Mouse (Mus musculus) lung, postnatal 0 days (tissue): ENCODE measurements at regions not wholly inside any gene's neighbourhood (a gene's known extent, or its start where the extent isn't known, plus 50 kb on each side); places are given as distances from the start of the nearest gene placed in this dataset.

Experiments used
- ATAC-seq: fragments of 200-750 bp; cut with Nextera tagmentation; 2 replicates; pipeline ENCODE4 v1.8.0; 2017; ENCODE audit warnings: moderate library complexity
- DNase-seq: peaks from one replicate; pipeline ENCODE4 v3.0.0-alpha.2; 2016; ENCODE audit warnings: low spot score
- H3K27ac ChIP-seq: fragments of 300-500 bp; sonication (generic); 2 replicates; pipeline ENCODE4 v1.5.1; 2014; ENCODE audit warnings: antibody characterized with exemption, mild to moderate bottlenecking, low read length, mixed read lengths
- H3K27me3 ChIP-seq: fragments of 300-500 bp; sonication (generic); replicated peaks from 2 replicates; pipeline ENCODE4 v1.6.1; 2014; ENCODE audit warnings: low read length, mixed read lengths; ENCODE audit not compliant: insufficient read depth
- H3K36me3 ChIP-seq: fragments of 300-500 bp; sonication (generic); 2 replicates; pipeline ENCODE4 v1.6.1; 2014; ENCODE audit warnings: low read length, mixed read lengths; ENCODE audit not compliant: insufficient read depth
- H3K4me1 ChIP-seq: fragments of 300-500 bp; sonication (generic); 2 replicates; pipeline ENCODE4 v1.6.1; 2014; ENCODE audit warnings: antibody characterized with exemption, low read depth, low read length, mixed read lengths; ENCODE audit not compliant: insufficient read depth
- H3K4me2 ChIP-seq: fragments of 300-500 bp; sonication (generic); replicated peaks from 2 replicates; pipeline ENCODE4 v1.6.1; 2014; ENCODE audit warnings: low read depth, mild to moderate bottlenecking, low read length, moderate library complexity, mixed read lengths
- H3K4me3 ChIP-seq: fragments of 300-500 bp; sonication (generic); 2 replicates; pipeline ENCODE4 v1.5.1; 2014; ENCODE audit warnings: low read depth, low read length
- H3K9ac ChIP-seq: fragments of 300-500 bp; sonication (generic); replicated peaks from 2 replicates; pipeline ENCODE4 v1.6.1; 2014; ENCODE audit warnings: low read depth, mild to moderate bottlenecking
- H3K9me3 ChIP-seq: fragments of 300-500 bp; sonication (generic); 2 replicates; pipeline ENCODE4 v1.6.1; 2016; ENCODE audit warnings: low read length, mixed read lengths
- CTCF ChIP-seq: IDR thresholded peaks from 2 replicates; pipeline ENCODE4 v1.5.1; 2016; ENCODE audit warnings: antibody characterized with exemption, mild to moderate bottlenecking
- EP300 ChIP-seq: IDR thresholded peaks from 2 replicates; pipeline ENCODE4 v1.6.1; 2016; ENCODE audit warnings: antibody characterized with exemption, mild to moderate bottlenecking, control low read depth
- WGBS: fragments of 180-500 bp; shearing (Covaris S2); extraction: QIAGEN DNeasy Blood & Tissue Kit; methylation state at CpG from one replicate; pipeline ENCODE4 v1.1.7; 2014; 5-methylcytosine and 5-hydroxymethylcytosine counted together

DNA sequence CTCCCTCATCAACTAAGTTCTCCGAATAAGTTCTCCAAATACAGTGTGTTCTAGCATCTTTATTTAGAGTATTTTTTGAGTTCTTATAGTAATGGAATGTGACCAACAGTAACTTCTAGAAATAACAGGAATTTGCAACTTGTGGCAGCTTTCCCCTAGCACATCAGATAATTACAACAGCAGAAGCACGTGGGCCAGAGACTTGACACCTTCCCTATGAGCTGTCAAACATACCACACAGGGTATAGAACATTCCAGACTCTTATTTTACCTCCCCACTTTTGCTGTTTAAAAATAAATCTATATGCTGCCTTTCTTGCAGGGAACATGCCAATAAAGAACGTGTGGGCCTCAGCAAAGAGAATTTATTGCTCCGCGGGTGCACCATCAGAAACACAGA lies 77.4 kb upstream of the Commd8 start:
- no peak for ATAC-seq

DNA sequence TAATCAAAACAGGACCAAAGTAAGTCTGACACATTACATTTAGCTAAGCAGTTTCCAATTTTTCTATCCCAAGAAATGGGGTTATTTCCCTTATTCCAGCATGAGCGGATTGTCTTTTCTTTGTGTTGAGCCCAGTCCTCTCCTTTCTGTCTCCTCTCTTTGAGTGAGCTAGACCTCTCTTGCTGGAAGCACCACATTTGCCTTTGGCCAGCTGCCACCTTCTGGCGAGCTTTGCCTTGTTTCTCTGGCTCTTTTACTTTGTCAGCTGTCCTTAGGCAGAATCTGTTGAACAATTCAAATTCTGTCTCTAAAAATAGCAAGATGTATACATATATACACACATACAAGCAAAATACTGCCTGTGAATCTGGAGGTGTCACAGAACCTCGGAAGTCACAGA lies 76.1 kb upstream of the Commd8 start:
- Histone ChIP-seq H3K4me3 (no peak overlapping the region), H3K9me3 (no peaks in the 10 kb centered on the region), H3K4me1 (no peaks in the 10 kb centered on the region), H3K36me3 (peaks cover 5% of the 10 kb centered on the region; the same call in 1 of the 2 replicates), H3K4me2 (no peak overlapping the region), H3K27me3 (no peaks in the 10 kb centered on the region), H3K27ac (no peak overlapping the region), H3K9ac (no peak overlapping the region)
- TF ChIP-seq EP300 (no peak), CTCF (peak; percentile 26)
- no peak for ATAC-seq
- 55% methylated on average over 3 of the region's 3 CpGs for WGBS
- DNase-seq, result no peak

More for the DNA sequence above, 77.4 kb upstream of the Commd8 start:
- Histone ChIP-seq H3K4me1 (no peaks in the 10 kb centered on the region), H3K9me3 (no peaks in the 10 kb centered on the region), H3K4me3 (no peak overlapping the region), H3K27me3 (no peaks in the 10 kb centered on the region), H3K4me2 (no peak overlapping the region), H3K27ac (no peak overlapping the region), H3K36me3 (peaks cover 5% of the 10 kb centered on the region; the same call in 1 of the 2 replicates), H3K9ac (no peak overlapping the region)
- DNase-seq, result no peak
- TF ChIP-seq CTCF, result no peak
- TF ChIP-seq EP300, result no peak
- WGBS, result 81% methylated on average over 5 of the region's 5 CpGs

DNA sequence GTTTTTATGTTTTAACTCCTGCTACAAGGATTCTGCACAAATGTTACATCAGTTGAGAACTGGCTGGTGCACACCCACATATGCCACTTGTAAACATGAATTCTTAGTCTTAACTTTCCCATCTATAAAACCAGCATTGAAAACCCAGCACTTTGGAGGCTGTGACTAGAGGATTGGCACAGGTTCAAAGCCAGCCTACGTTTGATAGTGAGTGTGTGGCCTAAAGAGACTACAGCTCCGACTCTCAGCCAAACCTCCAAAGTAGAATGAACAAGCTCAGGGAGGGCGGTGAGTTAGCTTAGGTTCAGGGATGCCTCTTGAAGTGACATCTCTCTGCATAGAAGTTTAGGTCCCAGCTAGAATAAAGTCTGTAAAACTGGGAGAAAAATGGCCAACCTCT lies 75.0 kb upstream of the Commd8 start:
- H3K27me3 ChIP-seq, result no peaks in the 10 kb centered on the region
- no peak for ATAC-seq
- peaks cover 5% of the 10 kb centered on the region; the same call in 1 of the 2 replicates for H3K36me3 ChIP-seq
- no peak for DNase-seq
- 45% methylated on average over 3 of the region's 3 CpGs for WGBS
- no peaks in the 10 kb centered on the region for H3K9me3 ChIP-seq
- no peak overlapping the region for H3K4me3 ChIP-seq
- no peaks in the 10 kb centered on the region for H3K4me1 ChIP-seq
- no peak overlapping the region for H3K9ac ChIP-seq
- no peak for TF ChIP-seq CTCF
- no peak for TF ChIP-seq EP300
- H3K27ac ChIP-seq, result no peak overlapping the region
- H3K4me2 ChIP-seq, result no peak overlapping the region

DNA sequence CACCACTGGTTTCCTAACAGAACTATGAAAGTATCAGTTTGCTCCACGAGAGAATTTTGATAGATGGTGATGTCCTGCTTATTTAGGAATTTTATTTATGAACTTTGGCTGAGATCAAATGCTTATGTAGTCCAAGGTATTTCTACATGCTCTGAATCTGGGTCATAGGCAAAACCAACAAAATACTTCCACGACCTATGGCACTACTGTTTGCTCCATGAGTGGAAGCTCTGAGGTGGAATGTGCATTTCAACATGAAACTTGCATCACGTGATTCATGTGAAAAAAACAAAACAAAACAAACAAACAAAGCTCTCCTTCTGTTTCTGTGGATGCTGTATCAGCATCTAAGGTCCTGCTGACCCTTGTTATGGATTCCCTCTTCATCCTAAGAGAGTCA lies 73.5 kb upstream of the Commd8 start:
- H3K4me3 ChIP-seq, result no peak overlapping the region
- H3K9me3 ChIP-seq, result no peaks in the 10 kb centered on the region
- no peaks in the 10 kb centered on the region; the same call in 1 of the 2 replicates for H3K36me3 ChIP-seq
- H3K4me1 ChIP-seq, result no peaks in the 10 kb centered on the region
- no peak overlapping the region for H3K27ac ChIP-seq
- no peak overlapping the region for H3K4me2 ChIP-seq
- no peaks in the 10 kb centered on the region for H3K27me3 ChIP-seq
- WGBS, result 74% methylated on average over 3 of the region's 3 CpGs
- DNase-seq, result no peak
- no peak for TF ChIP-seq CTCF
- no peak for TF ChIP-seq EP300
- no peak overlapping the region for H3K9ac ChIP-seq
- ATAC-seq, result no peak

DNA sequence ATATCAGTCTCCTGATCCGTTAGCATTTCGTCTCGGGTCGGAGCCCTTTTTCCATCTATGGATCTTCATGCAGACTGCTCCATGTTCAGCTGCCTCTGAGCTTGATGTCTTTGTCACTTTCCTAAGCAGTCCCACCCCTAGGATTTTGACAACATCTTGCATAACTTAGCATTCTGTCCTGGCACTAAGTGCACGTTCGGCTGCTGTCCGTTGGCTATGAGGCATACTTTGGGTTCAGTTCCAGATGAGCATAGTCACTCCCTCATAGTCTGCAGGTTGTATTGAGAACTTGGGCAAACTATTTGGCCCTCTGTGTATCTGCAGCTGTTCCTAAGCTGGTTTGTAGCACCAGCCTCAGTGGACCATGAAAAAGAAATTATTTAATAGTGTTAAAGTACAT lies 72.3 kb upstream of the Commd8 start:
- no peaks in the 10 kb centered on the region for H3K27me3 ChIP-seq
- no peaks in the 10 kb centered on the region for H3K9me3 ChIP-seq
- no peak overlapping the region for H3K4me3 ChIP-seq
- H3K9ac ChIP-seq, result no peak overlapping the region
- H3K36me3 ChIP-seq, result 0 out of 2 replicates have a peak, but pooled peaks cover 2% of the 10 kb centered on the region
- no peak for ATAC-seq
- DNase-seq, result no peak
- no peaks in the 10 kb centered on the region for H3K4me1 ChIP-seq
- no peak overlapping the region for H3K4me2 ChIP-seq
- no peak overlapping the region for H3K27ac ChIP-seq
- 81% methylated on average over 7 of the region's 7 CpGs for WGBS
- no peak for TF ChIP-seq CTCF
- TF ChIP-seq EP300, result no peak

DNA sequence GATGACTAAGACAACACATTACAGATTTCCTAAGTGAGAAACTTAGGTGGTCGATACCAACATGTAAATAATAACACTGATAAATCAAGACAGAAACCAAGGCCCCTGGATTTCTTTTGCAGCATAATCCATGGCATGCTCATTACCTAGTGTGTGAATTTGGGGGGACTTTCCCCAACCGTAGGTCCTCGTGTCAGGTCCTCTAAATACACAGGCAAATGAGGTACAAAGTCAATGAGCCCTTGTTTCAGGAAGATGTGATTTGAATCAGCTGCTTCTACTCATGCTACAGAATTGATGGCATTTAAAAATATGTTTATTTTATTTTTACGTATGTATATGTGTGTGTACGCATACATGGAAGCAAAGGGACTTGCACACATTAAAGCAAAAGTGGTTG lies 59.0 kb upstream of the Commd8 start:
- TF ChIP-seq EP300, result no peak
- no peak for TF ChIP-seq CTCF
- WGBS, result 85% methylated on average over 5 of the region's 5 CpGs
- H3K4me3 ChIP-seq, result no peak overlapping the region
- H3K4me2 ChIP-seq, result no peak overlapping the region
- H3K27me3 ChIP-seq, result no peaks in the 10 kb centered on the region
- ATAC-seq, result no peak
- no peak overlapping the region for H3K27ac ChIP-seq
- H3K36me3 ChIP-seq, result peaks cover 7% of the 10 kb centered on the region; the same call in 1 of the 2 replicates
- no peak for DNase-seq
- H3K4me1 ChIP-seq, result no peaks in the 10 kb centered on the region; the same call in 1 of the 2 replicates
- no peaks in the 10 kb centered on the region for H3K9me3 ChIP-seq
- H3K9ac ChIP-seq, result no peak overlapping the region
